Mouse (Mus musculus): ENCODE data around the gene Nodal. TPM values are rescaled to one million over a fixed set of nuclear protein-coding genes. Genes with fewer than 3 reads are reported as not detected.

Gene Nodal
- polyA plus RNA-seq, 1 experiment from 2014 or later: not detected

- ATAC-seq (replicated peaks; ENCODE audit: insufficient number of reproducible peaks, low FRiP score, low TSS enrichment): no peak
- Histone ChIP-seq H3K27me3 (ENCODE audit: control insufficient read depth, insufficient read depth, low read length) (no peaks in the 10 kb centered on the region), H3K4me3 (ENCODE audit: low read depth, low read length) (no peak overlapping the region), H3K27ac (ENCODE audit: low read depth, low read length) (peak overlapping the region; percentile 70), H3K4me2 (0 out of 2 replicates have a peak overlapping the region, but pooled peaks have one; percentile 5), H3K9ac (ENCODE audit: low read depth, low read length) (no peak overlapping the region), H3K36me3 (ENCODE audit: control insufficient read depth, insufficient read depth, low read length) (no peaks in the 10 kb centered on the region), H3K4me1 (ENCODE audit: control insufficient read depth, insufficient read depth, low read length) (peaks cover 42% of the 10 kb centered on the region), H3K9me3 (replicated peaks; ENCODE audit: control insufficient read depth, low read length) (no peaks in the 10 kb centered on the region)
- whole genome bisulfite sequencing (ENCODE audit: insufficient replicate concordance): 29% methylated on average over 6 of the region's 6 CpGs
Observed at GRCm38 (mm10) chr10:61386284-61386683, 31.5 kb upstream of the Nodal start.

- H3K36me3 ChIP-seq (ENCODE audit: control insufficient read depth, insufficient read depth, low read length): no peaks in the 10 kb centered on the region
- no peak overlapping the region for H3K9ac ChIP-seq (ENCODE audit: low read depth, low read length)
- no peak for ATAC-seq (replicated peaks; ENCODE audit: insufficient number of reproducible peaks, low FRiP score, low TSS enrichment)
- H3K4me2 ChIP-seq: no peak overlapping the region
- H3K27me3 ChIP-seq (ENCODE audit: control insufficient read depth, insufficient read depth, low read length): no peaks in the 10 kb centered on the region
- no peak overlapping the region for H3K4me3 ChIP-seq (ENCODE audit: low read depth, low read length)
- H3K27ac ChIP-seq (ENCODE audit: low read depth, low read length): no peak overlapping the region
- peaks cover 28% of the 10 kb centered on the region for H3K4me1 ChIP-seq (ENCODE audit: control insufficient read depth, insufficient read depth, low read length)
- WGBS (ENCODE audit: insufficient replicate concordance): 61% methylated on average over 5 of the region's 5 CpGs
- H3K9me3 ChIP-seq (replicated peaks; ENCODE audit: control insufficient read depth, low read length): no peaks in the 10 kb centered on the region
Observed at GRCm38 (mm10) chr10:61389020-61389419, 28.8 kb upstream of the Nodal start.

GRCm38 (mm10) chr10:61390148-61390547 is 27.6 kb upstream of the Nodal start:
- no peaks in the 10 kb centered on the region for H3K9me3 ChIP-seq (replicated peaks; ENCODE audit: control insufficient read depth, low read length)
- 30% methylated on average over 2 of the region's 2 CpGs for WGBS (ENCODE audit: insufficient replicate concordance)
- no peak overlapping the region for H3K4me2 ChIP-seq
- no peaks in the 10 kb centered on the region for H3K36me3 ChIP-seq (ENCODE audit: control insufficient read depth, insufficient read depth, low read length)
- no peak overlapping the region for H3K27ac ChIP-seq (ENCODE audit: low read depth, low read length)
- H3K4me1 ChIP-seq (ENCODE audit: control insufficient read depth, insufficient read depth, low read length): peaks cover 21% of the 10 kb centered on the region
- H3K9ac ChIP-seq (ENCODE audit: low read depth, low read length): no peak overlapping the region
- no peaks in the 10 kb centered on the region for H3K27me3 ChIP-seq (ENCODE audit: control insufficient read depth, insufficient read depth, low read length)
- no peak for ATAC-seq (replicated peaks; ENCODE audit: insufficient number of reproducible peaks, low FRiP score, low TSS enrichment)
- no peak overlapping the region for H3K4me3 ChIP-seq (ENCODE audit: low read depth, low read length)

GRCm38 (mm10) chr10:61392584-61392983 is 25.2 kb upstream of the Nodal start:
- WGBS (ENCODE audit: insufficient replicate concordance): 24% methylated on average over 4 of the region's 4 CpGs
- Histone ChIP-seq H3K27me3 (ENCODE audit: control insufficient read depth, insufficient read depth, low read length) (no peaks in the 10 kb centered on the region), H3K9ac (ENCODE audit: low read depth, low read length) (no peak overlapping the region), H3K27ac (ENCODE audit: low read depth, low read length) (no peak overlapping the region), H3K4me1 (ENCODE audit: control insufficient read depth, insufficient read depth, low read length) (peaks cover 7% of the 10 kb centered on the region; the same call in 1 of the 2 replicates), H3K4me3 (ENCODE audit: low read depth, low read length) (no peak overlapping the region), H3K9me3 (replicated peaks; ENCODE audit: control insufficient read depth, low read length) (no peaks in the 10 kb centered on the region), H3K36me3 (ENCODE audit: control insufficient read depth, insufficient read depth, low read length) (no peaks in the 10 kb centered on the region), H3K4me2 (no peak overlapping the region)
- ATAC-seq (replicated peaks; ENCODE audit: insufficient number of reproducible peaks, low FRiP score, low TSS enrichment): no peak

GRCm38 (mm10) chr10:61394476-61395136 is 23.2 kb upstream of the Nodal start:
- H3K4me2 ChIP-seq: peak overlapping the region; percentile 34; the same call in 1 of the 2 replicates
- WGBS (ENCODE audit: insufficient replicate concordance): 14% methylated on average over 9 of the region's 9 CpGs
- no peak for ATAC-seq (replicated peaks; ENCODE audit: insufficient number of reproducible peaks, low FRiP score, low TSS enrichment)
- H3K9me3 ChIP-seq (replicated peaks; ENCODE audit: control insufficient read depth, low read length): no peaks in the 10 kb centered on the region
- H3K27me3 ChIP-seq (ENCODE audit: control insufficient read depth, insufficient read depth, low read length): no peaks in the 10 kb centered on the region
- no peak overlapping the region for H3K27ac ChIP-seq (ENCODE audit: low read depth, low read length)
- peaks cover 3% of the 10 kb centered on the region; the same call in 1 of the 2 replicates for H3K4me1 ChIP-seq (ENCODE audit: control insufficient read depth, insufficient read depth, low read length)
- H3K4me3 ChIP-seq (ENCODE audit: low read depth, low read length): no peak overlapping the region
- H3K36me3 ChIP-seq (ENCODE audit: control insufficient read depth, insufficient read depth, low read length): no peaks in the 10 kb centered on the region
- H3K9ac ChIP-seq (ENCODE audit: low read depth, low read length): no peak overlapping the region; the same call in 1 of the 2 replicates

GRCm38 (mm10) chr10:61398125-61398524 is 19.6 kb upstream of the Nodal start:
- Histone ChIP-seq H3K9ac (ENCODE audit: low read depth, low read length) (no peak overlapping the region), H3K4me1 (ENCODE audit: control insufficient read depth, insufficient read depth, low read length) (peaks cover 3% of the 10 kb centered on the region; the same call in 1 of the 2 replicates), H3K4me3 (ENCODE audit: low read depth, low read length) (no peak overlapping the region), H3K27ac (ENCODE audit: low read depth, low read length) (no peak overlapping the region), H3K9me3 (replicated peaks; ENCODE audit: control insufficient read depth, low read length) (no peaks in the 10 kb centered on the region), H3K27me3 (ENCODE audit: control insufficient read depth, insufficient read depth, low read length) (no peaks in the 10 kb centered on the region), H3K36me3 (ENCODE audit: control insufficient read depth, insufficient read depth, low read length) (no peaks in the 10 kb centered on the region), H3K4me2 (no peak overlapping the region)
- no peak for ATAC-seq (replicated peaks; ENCODE audit: insufficient number of reproducible peaks, low FRiP score, low TSS enrichment)
- 56% methylated on average over 3 of the region's 3 CpGs for WGBS (ENCODE audit: insufficient replicate concordance)

GRCm38 (mm10) chr10:61399156-61399734 is 18.5 kb upstream of the Nodal start:
- Histone ChIP-seq H3K9ac (ENCODE audit: low read depth, low read length) (no peak overlapping the region), H3K27ac (ENCODE audit: low read depth, low read length) (no peak overlapping the region), H3K4me3 (ENCODE audit: low read depth, low read length) (no peak overlapping the region), H3K36me3 (ENCODE audit: control insufficient read depth, insufficient read depth, low read length) (no peaks in the 10 kb centered on the region), H3K4me1 (ENCODE audit: control insufficient read depth, insufficient read depth, low read length) (peaks cover 3% of the 10 kb centered on the region; the same call in 1 of the 2 replicates), H3K27me3 (ENCODE audit: control insufficient read depth, insufficient read depth, low read length) (no peaks in the 10 kb centered on the region), H3K9me3 (replicated peaks; ENCODE audit: control insufficient read depth, low read length) (no peaks in the 10 kb centered on the region), H3K4me2 (no peak overlapping the region)
- WGBS (ENCODE audit: insufficient replicate concordance): 25% methylated on average over 13 of the region's 13 CpGs
- ATAC-seq (replicated peaks; ENCODE audit: insufficient number of reproducible peaks, low FRiP score, low TSS enrichment): peak; percentile 60

GRCm38 (mm10) chr10:61400407-61400806 is 17.4 kb upstream of the Nodal start:
- 84% methylated on average over 5 of the region's 5 CpGs for WGBS (ENCODE audit: insufficient replicate concordance)
- no peak for ATAC-seq (replicated peaks; ENCODE audit: insufficient number of reproducible peaks, low FRiP score, low TSS enrichment)
- H3K4me3 ChIP-seq (ENCODE audit: low read depth, low read length): no peak overlapping the region

More at GRCm38 (mm10) chr10:61400407-61400806, 17.4 kb upstream of the Nodal start:
- H3K27ac ChIP-seq (ENCODE audit: low read depth, low read length): no peak overlapping the region
- peaks cover 2% of the 10 kb centered on the region; the same call in 1 of the 2 replicates for H3K27me3 ChIP-seq (ENCODE audit: control insufficient read depth, insufficient read depth, low read length)
- no peaks in the 10 kb centered on the region for H3K4me1 ChIP-seq (ENCODE audit: control insufficient read depth, insufficient read depth, low read length)
- H3K9me3 ChIP-seq (replicated peaks; ENCODE audit: control insufficient read depth, low read length): no peaks in the 10 kb centered on the region
- no peaks in the 10 kb centered on the region for H3K36me3 ChIP-seq (ENCODE audit: control insufficient read depth, insufficient read depth, low read length)
- H3K4me2 ChIP-seq: no peak overlapping the region
- no peak overlapping the region for H3K9ac ChIP-seq (ENCODE audit: low read depth, low read length)
